Mouse (Mus musculus) stomach, postnatal 0 days (tissue): Measurements from ENCODE around the gene Cd68. TPM values are rescaled to one million over a fixed set of nuclear protein-coding genes. Genes with fewer than 3 reads are reported as not detected.

Experiments
- ATAC-seq: fragments of 200-750 bp; cut with Nextera tagmentation; 2 replicates; pipeline ENCODE4 v1.8.0; 2017; ENCODE audit not compliant: low FRiP score, low TSS enrichment
- DNase-seq: peaks from one replicate; pipeline ENCODE4 v3.0.0-alpha.2; 2016; ENCODE audit warnings: low spot score
- H3K27ac ChIP-seq: fragments of 300-500 bp; sonication (generic); replicated peaks from 2 replicates; pipeline ENCODE4 v1.5.1; 2014; ENCODE audit warnings: mild to moderate bottlenecking, control low read depth
- H3K27me3 ChIP-seq: fragments of 300-500 bp; sonication (generic); 2 replicates; pipeline ENCODE4 v1.6.1; 2014; ENCODE audit warnings: low read length; ENCODE audit not compliant: control insufficient read depth, insufficient read depth
- H3K36me3 ChIP-seq: fragments of 300-500 bp; sonication (generic); 2 replicates; pipeline ENCODE4 v1.6.1; 2014; ENCODE audit warnings: low read length, mixed read lengths; ENCODE audit not compliant: control insufficient read depth, insufficient read depth
- H3K4me1 ChIP-seq: fragments of 300-500 bp; sonication (generic); replicated peaks from 2 replicates; pipeline ENCODE4 v1.6.1; 2014; ENCODE audit warnings: antibody characterized with exemption; ENCODE audit not compliant: control insufficient read depth, insufficient read depth
- H3K4me2 ChIP-seq: fragments of 300-500 bp; sonication (generic); replicated peaks from 2 replicates; pipeline ENCODE4 v1.6.1; 2014; ENCODE audit warnings: low read depth, mild to moderate bottlenecking, control low read depth, moderate library complexity
- H3K4me3 ChIP-seq: fragments of 300-500 bp; sonication (generic); 2 replicates; pipeline ENCODE4 v1.5.1; 2014; ENCODE audit warnings: low read depth, low read length, control low read depth
- H3K9ac ChIP-seq: fragments of 300-500 bp; sonication (generic); 2 replicates; pipeline ENCODE4 v1.6.1; 2014; ENCODE audit warnings: mild to moderate bottlenecking, low read length, control low read depth, mixed read lengths
- H3K9me3 ChIP-seq: fragments of 300-500 bp; sonication (generic); 2 replicates; pipeline ENCODE4 v1.6.1; 2016; ENCODE audit warnings: low read length; ENCODE audit not compliant: control insufficient read depth
- CTCF ChIP-seq: IDR thresholded peaks from 2 replicates; pipeline ENCODE4 v1.5.1; 2016; ENCODE audit warnings: antibody characterized with exemption, low read depth, mild to moderate bottlenecking, moderate library complexity
- EP300 ChIP-seq: optimal IDR thresholded peaks from 2 replicates; pipeline ENCODE3; 2016; ENCODE audit warnings: antibody characterized with exemption
- WGBS: fragments of 180-500 bp; shearing (Covaris S2); extraction: QIAGEN DNeasy Blood & Tissue Kit; methylation state at CpG from one replicate; pipeline ENCODE4 v1.1.7; 2014; 5-methylcytosine and 5-hydroxymethylcytosine counted together
- polyA plus RNA-seq: library from polyadenylated mRNA; unstranded; fragments of >200 nt; fragmentation: Nextera tagmentation; extraction: Ambion mirVana; gene quantifications from 2 replicates; pipeline ENCODE4 v1.2.1, GENCODE M21; 2015

Gene Cd68
- polyA plus RNA-seq, 1 experiment from 2014 or later, result 17.9 TPM

GRCm38 (mm10) chr11:69710470-69710869, 44.5 kb upstream of the Cd68 start:
- WGBS, result 69% methylated on average over 3 of the region's 3 CpGs
- Histone ChIP-seq H3K9ac (no peak overlapping the region), H3K27me3 (no peaks in the 10 kb centered on the region), H3K4me1 (no peaks in the 10 kb centered on the region), H3K4me3 (no peak overlapping the region), H3K27ac (no peak overlapping the region), H3K9me3 (no peaks in the 10 kb centered on the region), H3K36me3 (no peaks in the 10 kb centered on the region), H3K4me2 (no peak overlapping the region)
- DNase-seq (no peak), ATAC-seq (no peak)
- TF ChIP-seq EP300, result no peak
- no peak for TF ChIP-seq CTCF

- H3K27ac ChIP-seq, result no peak overlapping the region
- H3K36me3 ChIP-seq, result no peaks in the 10 kb centered on the region
- H3K4me3 ChIP-seq, result no peak overlapping the region
- ATAC-seq (no peak), DNase-seq (no peak)
- no peaks in the 10 kb centered on the region for H3K9me3 ChIP-seq
- no peaks in the 10 kb centered on the region for H3K27me3 ChIP-seq
- no peaks in the 10 kb centered on the region for H3K4me1 ChIP-seq
- 48% methylated on average over 11 of the region's 11 CpGs for WGBS
- H3K4me2 ChIP-seq, result no peak overlapping the region
- no peak overlapping the region for H3K9ac ChIP-seq
- TF ChIP-seq CTCF (no peak), EP300 (no peak)
Observed at GRCm38 (mm10) chr11:69709554-69710446, 43.8 kb upstream of the Cd68 start.

- 75% methylated on average over 3 of the region's 3 CpGs for WGBS
- Histone ChIP-seq H3K9me3 (no peaks in the 10 kb centered on the region), H3K4me2 (no peak overlapping the region), H3K4me3 (no peak overlapping the region), H3K27ac (no peak overlapping the region), H3K4me1 (no peaks in the 10 kb centered on the region), H3K27me3 (no peaks in the 10 kb centered on the region), H3K9ac (no peak overlapping the region), H3K36me3 (no peaks in the 10 kb centered on the region)
- TF ChIP-seq CTCF, result no peak
- TF ChIP-seq EP300, result no peak
- ATAC-seq (no peak), DNase-seq (no peak)
Observed at GRCm38 (mm10) chr11:69708614-69709265, 42.8 kb upstream of the Cd68 start.

- WGBS, result 77% methylated on average over 4 of the region's 4 CpGs
- no peak overlapping the region for H3K9ac ChIP-seq
- ATAC-seq, result no peak
- no peak overlapping the region for H3K4me3 ChIP-seq
- H3K27ac ChIP-seq, result no peak overlapping the region
- TF ChIP-seq CTCF, result no peak
- no peak for TF ChIP-seq EP300
- H3K27me3 ChIP-seq, result no peaks in the 10 kb centered on the region
- no peaks in the 10 kb centered on the region for H3K36me3 ChIP-seq
- no peak overlapping the region for H3K4me2 ChIP-seq
- H3K9me3 ChIP-seq, result no peaks in the 10 kb centered on the region
- no peak for DNase-seq
- no peaks in the 10 kb centered on the region for H3K4me1 ChIP-seq
Observed at GRCm38 (mm10) chr11:69707873-69708381, 42.0 kb upstream of the Cd68 start.

DNA sequence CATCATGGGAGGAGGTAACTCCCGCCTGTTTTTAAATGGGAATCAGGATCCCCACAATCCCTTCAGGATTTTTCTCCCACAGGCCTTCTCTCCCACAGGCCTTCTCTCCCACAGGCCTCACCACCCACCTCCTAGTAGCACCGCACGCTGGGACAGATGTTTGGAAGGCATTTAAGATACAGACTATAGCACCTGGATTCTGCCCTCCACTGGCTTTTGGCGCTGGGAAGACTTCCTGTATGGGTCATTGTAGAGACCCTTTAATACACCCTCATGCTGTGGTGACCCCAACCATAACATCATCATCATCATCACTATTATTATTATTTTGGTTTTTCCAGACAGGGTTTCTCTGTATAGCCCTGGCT, 41.5 kb upstream of the Cd68 start:
- Histone ChIP-seq H3K36me3 (no peaks in the 10 kb centered on the region), H3K27me3 (no peaks in the 10 kb centered on the region), H3K4me2 (no peak overlapping the region), H3K9me3 (no peaks in the 10 kb centered on the region), H3K9ac (no peak overlapping the region), H3K4me1 (no peaks in the 10 kb centered on the region), H3K27ac (no peak overlapping the region), H3K4me3 (no peak overlapping the region)
- no peak for TF ChIP-seq EP300
- no peak for TF ChIP-seq CTCF
- no peak for ATAC-seq
- 92% methylated on average over 4 of the region's 4 CpGs for WGBS
- no peak for DNase-seq
